Mouse (Mus musculus) embryonic facial prominence, embryonic 12.5 days (tissue): Measurements from ENCODE around the gene Tcaf2. TPM values are rescaled to one million over a fixed set of nuclear protein-coding genes. Genes with fewer than 3 reads are reported as not detected.

Source experiments
- ATAC-seq: fragments of 200-750 bp; cut with Nextera tagmentation; 2 replicates; pipeline ENCODE4 v1.8.0; 2017; ENCODE audit not compliant: insufficient number of reproducible peaks, insufficient read depth, low FRiP score, low TSS enrichment
- H3K27ac ChIP-seq: fragments of 300-500 bp; sonication (generic); 2 replicates; pipeline ENCODE4 v1.5.1; 2016; ENCODE audit warnings: mild to moderate bottlenecking
- H3K27me3 ChIP-seq: fragments of 300-500 bp; sonication (generic); 2 replicates; pipeline ENCODE4 v1.6.1; 2016; ENCODE audit warnings: mild to moderate bottlenecking, moderate library complexity
- H3K36me3 ChIP-seq: fragments of 300-500 bp; sonication (generic); 2 replicates; pipeline ENCODE4 v1.6.1; 2016; ENCODE audit warnings: mild to moderate bottlenecking
- H3K4me1 ChIP-seq: fragments of 300-500 bp; sonication (generic); 2 replicates; pipeline ENCODE4 v1.6.1; 2016
- H3K4me2 ChIP-seq: fragments of 300-500 bp; sonication (generic); replicated peaks from 2 replicates; pipeline ENCODE4 v1.6.1; 2016; ENCODE audit warnings: mild to moderate bottlenecking, moderate library complexity
- H3K4me3 ChIP-seq: fragments of 300-500 bp; sonication (generic); 2 replicates; pipeline ENCODE4 v1.5.1; 2016; ENCODE audit warnings: mild to moderate bottlenecking
- H3K9ac ChIP-seq: fragments of 300-500 bp; sonication (generic); 2 replicates; pipeline ENCODE4 v1.6.1; 2016; ENCODE audit warnings: mild to moderate bottlenecking, moderate library complexity
- H3K9me3 ChIP-seq: fragments of 300-500 bp; sonication (generic); 2 replicates; pipeline ENCODE4 v1.6.1; 2016; ENCODE audit warnings: mild to moderate bottlenecking, moderate library complexity
- WGBS: fragments of 180-500 bp; shearing (Covaris S2); methylation state at CpG from one replicate; pipeline ENCODE4 v1.1.7; 2016; 5-methylcytosine and 5-hydroxymethylcytosine counted together
- polyA plus RNA-seq: library from polyadenylated mRNA; unstranded; fragments of >200 nt; fragmentation: Nextera tagmentation; extraction: Ambion mirVana; gene quantifications from 2 replicates; pipeline ENCODE4 v1.2.1, GENCODE M21; 2016

Gene Tcaf2
- polyA plus RNA-seq, 1 experiment from 2014 or later, result 5.8 TPM

DNA sequence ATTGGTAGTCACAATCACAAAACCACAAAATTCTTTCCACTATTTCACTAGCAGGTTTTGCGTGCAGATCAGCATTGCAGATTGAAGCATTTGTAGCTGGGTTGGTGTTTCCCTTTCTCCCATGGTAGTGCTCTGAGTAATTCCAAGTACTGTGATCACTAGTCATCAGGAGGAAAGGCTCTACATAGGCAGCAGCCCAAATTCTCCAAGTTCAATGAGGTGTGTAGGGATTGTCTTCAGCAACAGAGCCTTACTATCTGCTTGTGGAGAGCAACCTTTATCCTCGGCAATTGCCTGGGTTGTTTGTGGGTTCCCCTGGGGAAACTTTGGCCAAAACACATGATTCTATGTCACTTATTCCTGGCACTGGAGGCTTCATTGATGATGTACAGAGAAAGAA, 28.1 kb downstream of the Tcaf2 start:
- Histone ChIP-seq H3K4me1 (no peaks in the 10 kb centered on the region), H3K4me2 (no peak overlapping the region), H3K27ac (no peak overlapping the region), H3K27me3 (no peaks in the 10 kb centered on the region), H3K36me3 (no peaks in the 10 kb centered on the region), H3K4me3 (no peak overlapping the region), H3K9me3 (no peaks in the 10 kb centered on the region), H3K9ac (no peak overlapping the region)
- 74% methylated on average over 2 of the region's 2 CpGs for WGBS
- ATAC-seq, result no peak

- ATAC-seq, result no peak
- Histone ChIP-seq H3K4me2 (no peak overlapping the region), H3K9me3 (no peaks in the 10 kb centered on the region), H3K4me1 (no peaks in the 10 kb centered on the region), H3K27ac (no peak overlapping the region), H3K4me3 (no peak overlapping the region), H3K9ac (no peak overlapping the region), H3K27me3 (no peaks in the 10 kb centered on the region), H3K36me3 (no peaks in the 10 kb centered on the region)
These were observed 32.8 kb downstream of the Tcaf2 start for GRCm38 (mm10) chr6:42612218-42612617.

GRCm38 (mm10) chr6:42610954-42611522, 34.0 kb downstream of the Tcaf2 start:
- Histone ChIP-seq H3K9me3 (no peaks in the 10 kb centered on the region), H3K9ac (no peak overlapping the region), H3K4me3 (no peak overlapping the region), H3K4me2 (no peak overlapping the region), H3K36me3 (no peaks in the 10 kb centered on the region), H3K4me1 (no peaks in the 10 kb centered on the region), H3K27ac (no peak overlapping the region), H3K27me3 (no peaks in the 10 kb centered on the region)
- no peak for ATAC-seq
- 57% methylated on average over 4 of the region's 4 CpGs for WGBS

DNA sequence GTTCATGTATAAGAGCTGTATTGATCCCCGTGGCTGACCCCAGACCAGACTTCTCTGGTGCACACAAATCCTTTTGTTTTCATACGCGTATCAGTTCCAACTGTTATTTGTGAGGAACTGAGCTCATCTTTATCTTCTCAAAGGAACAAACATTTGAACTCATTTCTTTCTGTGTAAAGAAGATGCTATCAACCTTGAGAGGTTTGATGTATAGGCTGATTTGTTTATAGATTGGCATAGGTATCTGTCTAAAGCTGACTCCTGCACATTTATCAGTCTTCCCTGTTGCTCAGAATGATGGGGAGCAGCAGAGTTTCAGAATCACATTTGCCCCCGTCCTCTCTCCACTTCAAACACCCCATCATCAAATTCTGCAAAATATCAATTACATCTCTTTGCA, 47.5 kb downstream of the Tcaf2 start, which contains the start of gene Tcaf3:
Tcaf3 (minus strand) TSS at position 101 of the 400 bp plus-strand sequence.
- ATAC-seq, result no peak

GRCm38 (mm10) chr6:42593138-42593882, 51.7 kb downstream of the Tcaf2 start:
- Histone ChIP-seq H3K36me3 (no peaks in the 10 kb centered on the region), H3K4me2 (no peak overlapping the region), H3K27me3 (0 out of 2 replicates have a peak, but pooled peaks cover 3% of the 10 kb centered on the region), H3K9me3 (no peaks in the 10 kb centered on the region), H3K9ac (no peak overlapping the region), H3K4me1 (no peaks in the 10 kb centered on the region), H3K27ac (no peak overlapping the region), H3K4me3 (no peak overlapping the region)
- no peak for ATAC-seq
- WGBS, result 79% methylated on average over 17 of the region's 17 CpGs

More for the DNA sequence above, 47.5 kb downstream of the Tcaf2 start, which contains the start of gene Tcaf3:
- Histone ChIP-seq H3K4me2 (no peak within 1 kb of the TSS), H3K27ac (no peak within 1 kb of the TSS), H3K27me3 (no peaks in the 10 kb centered on the region), H3K4me3 (no peak within 1 kb of the TSS), H3K9ac (no peak within 1 kb of the TSS), H3K4me1 (no peaks in the 10 kb centered on the region), H3K9me3 (no peaks in the 10 kb centered on the region), H3K36me3 (no peaks in the 10 kb centered on the region)
- WGBS, result 55% methylated on average over 4 of the region's 4 CpGs

DNA sequence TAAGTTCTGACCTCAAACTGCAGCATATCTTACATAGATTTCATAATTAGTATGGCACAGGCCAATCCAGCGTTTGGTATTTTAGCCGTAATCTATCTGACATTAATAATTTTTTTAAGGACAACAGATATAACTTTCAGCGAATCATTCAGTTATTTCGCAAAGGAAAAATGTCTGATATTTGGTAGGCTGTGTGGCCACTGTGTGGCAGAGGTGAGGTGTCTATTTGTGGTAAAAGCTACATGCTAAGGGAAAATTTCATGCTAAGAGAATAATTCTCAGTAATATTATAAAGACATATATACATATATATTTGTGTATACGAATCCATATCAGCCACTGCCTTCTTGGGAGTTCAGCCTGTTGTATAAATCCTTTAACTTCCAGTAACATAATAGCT, 58.5 kb downstream of the Tcaf2 start:
- no peak for ATAC-seq
- no peak overlapping the region for H3K9ac ChIP-seq
- no peak overlapping the region for H3K4me2 ChIP-seq
- WGBS, result 85% methylated on average over 5 of the region's 5 CpGs
- H3K9me3 ChIP-seq, result no peaks in the 10 kb centered on the region
- H3K4me3 ChIP-seq, result no peak overlapping the region
- no peaks in the 10 kb centered on the region for H3K4me1 ChIP-seq
- H3K27ac ChIP-seq, result no peak overlapping the region
- H3K27me3 ChIP-seq, result 0 out of 2 replicates have a peak, but pooled peaks cover 3% of the 10 kb centered on the region
- H3K36me3 ChIP-seq, result no peaks in the 10 kb centered on the region

GRCm38 (mm10) chr6:42583488-42583872, 61.6 kb downstream of the Tcaf2 start:
- Histone ChIP-seq H3K27ac (no peak overlapping the region), H3K4me2 (no peak overlapping the region; the same call in 1 of the 2 replicates), H3K4me3 (no peak overlapping the region), H3K36me3 (no peaks in the 10 kb centered on the region), H3K9me3 (no peaks in the 10 kb centered on the region), H3K4me1 (no peaks in the 10 kb centered on the region), H3K27me3 (0 out of 2 replicates have a peak, but pooled peaks cover under 1% of the 10 kb centered on the region), H3K9ac (no peak overlapping the region)
- WGBS, result 2% methylated on average over 7 of the region's 7 CpGs
- no peak for ATAC-seq

- H3K4me2 ChIP-seq, result no peak overlapping the region; the same call in 1 of the 2 replicates
These were observed 62.1 kb downstream of the Tcaf2 start for GRCm38 (mm10) chr6:42582741-42583487.

DNA sequence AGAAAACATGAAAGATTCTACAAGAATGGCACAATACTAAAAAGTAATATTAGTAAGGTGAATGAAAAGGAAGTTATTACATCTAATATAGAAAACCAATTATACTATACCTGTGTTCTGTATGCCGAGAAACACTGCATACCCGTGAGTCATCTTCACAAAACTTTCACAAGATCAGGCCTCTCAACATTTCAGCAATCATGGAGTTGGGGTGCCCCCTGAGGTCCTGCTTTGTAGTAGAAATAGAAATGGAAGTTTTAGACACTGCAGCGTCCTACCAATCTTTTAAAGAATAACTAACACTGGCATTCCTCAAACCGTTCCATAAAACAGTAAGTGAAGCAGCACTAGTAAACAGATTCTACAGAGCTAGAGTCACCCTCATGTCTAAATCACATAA, 66.4 kb downstream of the Tcaf2 start:
- Histone ChIP-seq H3K4me1 (no peaks in the 10 kb centered on the region), H3K27ac (no peak overlapping the region), H3K9me3 (no peaks in the 10 kb centered on the region), H3K9ac (no peak overlapping the region), H3K4me3 (no peak overlapping the region), H3K36me3 (no peaks in the 10 kb centered on the region), H3K4me2 (no peak overlapping the region), H3K27me3 (no peaks in the 10 kb centered on the region)
- no peak for ATAC-seq
- 76% methylated on average over 4 of the region's 4 CpGs for WGBS

More at GRCm38 (mm10) chr6:42582741-42583487, 62.1 kb downstream of the Tcaf2 start:
- H3K27ac ChIP-seq, result no peak overlapping the region
- no peak overlapping the region for H3K9ac ChIP-seq
- H3K36me3 ChIP-seq, result no peaks in the 10 kb centered on the region
- no peak overlapping the region for H3K4me3 ChIP-seq
- no peak for ATAC-seq
- 55% methylated on average over 9 of the region's 9 CpGs for WGBS
- H3K27me3 ChIP-seq, result no peaks in the 10 kb centered on the region
- no peaks in the 10 kb centered on the region for H3K4me1 ChIP-seq
- no peaks in the 10 kb centered on the region for H3K9me3 ChIP-seq

GRCm38 (mm10) chr6:42577433-42577832, 67.6 kb downstream of the Tcaf2 start:
- WGBS, result 89% methylated on average over 2 of the region's 2 CpGs
- Histone ChIP-seq H3K9me3 (no peaks in the 10 kb centered on the region), H3K4me1 (no peaks in the 10 kb centered on the region), H3K27ac (no peak overlapping the region), H3K36me3 (no peaks in the 10 kb centered on the region), H3K4me2 (no peak overlapping the region), H3K27me3 (no peaks in the 10 kb centered on the region), H3K9ac (no peak overlapping the region), H3K4me3 (no peak overlapping the region)
- no peak for ATAC-seq
